Mouse (Mus musculus) midbrain, embryonic 12.5 days (tissue): ENCODE data around the gene Pde3a. TPM values are rescaled to one million over a fixed set of nuclear protein-coding genes. Genes with fewer than 3 reads are reported as not detected.

Experiments used
- ATAC-seq: fragments of 200-750 bp; cut with Nextera tagmentation; 2 replicates; pipeline ENCODE4 v1.8.0; 2017; ENCODE audit warnings: low read depth, moderate TSS enrichment, moderate library complexity; ENCODE audit not compliant: low FRiP score
- H3K27ac ChIP-seq: fragments of 300-500 bp; sonication (generic); replicated peaks from 2 replicates; pipeline ENCODE4 v1.5.1; 2016; ENCODE audit warnings: mild to moderate bottlenecking
- H3K27me3 ChIP-seq: fragments of 300-500 bp; sonication (generic); 2 replicates; pipeline ENCODE4 v1.6.1; 2016; ENCODE audit warnings: mild to moderate bottlenecking
- H3K36me3 ChIP-seq: fragments of 300-500 bp; sonication (generic); 2 replicates; pipeline ENCODE4 v1.6.1; 2016
- H3K4me1 ChIP-seq: fragments of 300-500 bp; sonication (generic); 2 replicates; pipeline ENCODE4 v1.6.1; 2016
- H3K4me2 ChIP-seq: fragments of 300-500 bp; sonication (generic); replicated peaks from 2 replicates; pipeline ENCODE4 v1.6.1; 2016; ENCODE audit warnings: mild to moderate bottlenecking, moderate library complexity
- H3K4me3 ChIP-seq: fragments of 300-500 bp; sonication (generic); 2 replicates; pipeline ENCODE4 v1.5.1; 2016; ENCODE audit warnings: mild to moderate bottlenecking
- H3K9ac ChIP-seq: fragments of 300-500 bp; sonication (generic); replicated peaks from 2 replicates; pipeline ENCODE4 v1.6.1; 2016; ENCODE audit warnings: mild to moderate bottlenecking, moderate library complexity
- H3K9me3 ChIP-seq: fragments of 300-500 bp; sonication (generic); 2 replicates; pipeline ENCODE4 v1.6.1; 2016; ENCODE audit warnings: mild to moderate bottlenecking
- WGBS: fragments of 180-500 bp; shearing (Covaris S2); methylation state at CpG from one replicate; pipeline ENCODE4 v1.1.7; 2016; 5-methylcytosine and 5-hydroxymethylcytosine counted together
- polyA plus RNA-seq: library from polyadenylated mRNA; unstranded; fragments of >200 nt; fragmentation: Nextera tagmentation; extraction: Ambion mirVana; gene quantifications from 2 replicates; pipeline ENCODE4 v1.2.1, GENCODE M21; 2016

The Pde3a gene
- polyA plus RNA-seq, 1 experiment from 2014 or later: 2.7 TPM

GRCm38 (mm10) chr6:141485302-141486021, 236.4 kb downstream of the Pde3a start:
- Histone ChIP-seq H3K4me3 (no peak overlapping the region), H3K27ac (no peak overlapping the region), H3K4me2 (no peak overlapping the region), H3K9me3 (no peaks in the 10 kb centered on the region), H3K9ac (no peak overlapping the region), H3K27me3 (0 out of 2 replicates have a peak, but pooled peaks cover 3% of the 10 kb centered on the region), H3K4me1 (0 out of 2 replicates have a peak, but pooled peaks cover 4% of the 10 kb centered on the region), H3K36me3 (no peaks in the 10 kb centered on the region)
- peak; percentile 50; the same call in 1 of the 2 replicates for ATAC-seq
- WGBS: 72% methylated on average over 10 of the region's 10 CpGs

- peak; percentile 59 for ATAC-seq
These were observed 238.2 kb downstream of the Pde3a start for GRCm38 (mm10) chr6:141487266-141487665.

GRCm38 (mm10) chr6:141488619-141489018, 239.6 kb downstream of the Pde3a start:
- Histone ChIP-seq H3K4me3 (no peak overlapping the region), H3K4me2 (no peak overlapping the region), H3K36me3 (no peaks in the 10 kb centered on the region), H3K27ac (no peak overlapping the region), H3K9me3 (no peaks in the 10 kb centered on the region), H3K27me3 (peaks cover 16% of the 10 kb centered on the region), H3K9ac (no peak overlapping the region), H3K4me1 (0 out of 2 replicates have a peak, but pooled peaks cover 4% of the 10 kb centered on the region)
- ATAC-seq: peak; percentile 52; the same call in 1 of the 2 replicates
- 15% methylated on average over 11 of the region's 11 CpGs for WGBS

More at GRCm38 (mm10) chr6:141487266-141487665, 238.2 kb downstream of the Pde3a start:
- Histone ChIP-seq H3K9ac (no peak overlapping the region), H3K36me3 (no peaks in the 10 kb centered on the region), H3K4me3 (no peak overlapping the region), H3K27ac (no peak overlapping the region), H3K27me3 (0 out of 2 replicates have a peak, but pooled peaks cover 10% of the 10 kb centered on the region), H3K4me1 (0 out of 2 replicates have a peak, but pooled peaks cover 4% of the 10 kb centered on the region), H3K4me2 (no peak overlapping the region), H3K9me3 (no peaks in the 10 kb centered on the region)
- WGBS: 68% methylated on average over 7 of the region's 7 CpGs

- H3K4me2 ChIP-seq: 0 out of 2 replicates have a peak overlapping the region, but pooled peaks have one; percentile 10
- H3K27ac ChIP-seq: peak overlapping the region; percentile 27; the same call in 1 of the 2 replicates
- H3K9me3 ChIP-seq: no peaks in the 10 kb centered on the region
- ATAC-seq: peak; percentile 10; the same call in 1 of the 2 replicates
- H3K4me1 ChIP-seq: peaks cover 16% of the 10 kb centered on the region
- no peak overlapping the region for H3K4me3 ChIP-seq
- H3K36me3 ChIP-seq: no peaks in the 10 kb centered on the region
- WGBS: 52% methylated on average over 4 of the region's 4 CpGs
- H3K27me3 ChIP-seq: peaks cover 20% of the 10 kb centered on the region
- H3K9ac ChIP-seq: no peak overlapping the region
These were observed 245.8 kb downstream of the Pde3a start for GRCm38 (mm10) chr6:141494909-141495308.

GRCm38 (mm10) chr6:141495634-141496418, 246.8 kb downstream of the Pde3a start:
- Histone ChIP-seq H3K27ac (peak overlapping the region; percentile 73), H3K36me3 (no peaks in the 10 kb centered on the region), H3K4me2 (peak overlapping the region; percentile 10; the same call in 1 of the 2 replicates), H3K27me3 (peaks cover 20% of the 10 kb centered on the region), H3K4me1 (peaks cover 16% of the 10 kb centered on the region), H3K9ac (no peak overlapping the region), H3K9me3 (no peaks in the 10 kb centered on the region), H3K4me3 (no peak overlapping the region)
- WGBS: 6% methylated on average over 13 of the region's 13 CpGs
- peak; percentile 95 for ATAC-seq

- Histone ChIP-seq H3K27ac (no peak overlapping the region), H3K4me1 (peaks cover 16% of the 10 kb centered on the region), H3K9ac (no peak overlapping the region), H3K36me3 (no peaks in the 10 kb centered on the region), H3K9me3 (no peaks in the 10 kb centered on the region), H3K27me3 (peaks cover 4% of the 10 kb centered on the region; the same call in 1 of the 2 replicates), H3K4me3 (no peak overlapping the region), H3K4me2 (no peak overlapping the region)
- no peak for ATAC-seq
These were observed 250.4 kb downstream of the Pde3a start for GRCm38 (mm10) chr6:141499511-141499910.

- H3K27me3 ChIP-seq: peaks cover 4% of the 10 kb centered on the region; the same call in 1 of the 2 replicates
- H3K4me1 ChIP-seq: peaks cover 3% of the 10 kb centered on the region
- ATAC-seq: no peak
- H3K27ac ChIP-seq: no peak overlapping the region
- H3K9me3 ChIP-seq: no peaks in the 10 kb centered on the region
- H3K36me3 ChIP-seq: no peaks in the 10 kb centered on the region
- H3K9ac ChIP-seq: no peak overlapping the region
- no peak overlapping the region for H3K4me3 ChIP-seq
- H3K4me2 ChIP-seq: no peak overlapping the region
- WGBS: 88% methylated on average over 3 of the region's 3 CpGs
These were observed 252.1 kb downstream of the Pde3a start for GRCm38 (mm10) chr6:141501171-141501570.

- Histone ChIP-seq H3K4me1 (no peaks in the 10 kb centered on the region), H3K9ac (no peak overlapping the region), H3K4me3 (no peak overlapping the region), H3K36me3 (no peaks in the 10 kb centered on the region), H3K27me3 (no peaks in the 10 kb centered on the region), H3K9me3 (no peaks in the 10 kb centered on the region), H3K27ac (no peak overlapping the region), H3K4me2 (no peak overlapping the region)
- ATAC-seq: no peak
- WGBS: 89% methylated on average over 2 of the region's 2 CpGs
These were observed 273.5 kb downstream of the Pde3a start for GRCm38 (mm10) chr6:141522541-141522940.

- ATAC-seq: no peak
- H3K27me3 ChIP-seq: no peaks in the 10 kb centered on the region
- no peak within 1 kb of the TSS for H3K27ac ChIP-seq
- no peak within 1 kb of the TSS for H3K4me3 ChIP-seq
- WGBS: 56% methylated on average over 2 of the region's 2 CpGs
- H3K4me1 ChIP-seq: no peaks in the 10 kb centered on the region
- H3K9me3 ChIP-seq: no peaks in the 10 kb centered on the region
- no peak within 1 kb of the TSS for H3K9ac ChIP-seq
- no peaks in the 10 kb centered on the region for H3K36me3 ChIP-seq
- H3K4me2 ChIP-seq: no peak within 1 kb of the TSS
These were observed 274.9 kb downstream of the Pde3a start, which contains the start of gene Slco1c1 for GRCm38 (mm10) chr6:141523747-141524640. Gene Slco1c1 (plus strand): TSS chr6:141524368.

- Histone ChIP-seq H3K36me3 (no peaks in the 10 kb centered on the region), H3K4me2 (no peak overlapping the region), H3K9ac (no peak overlapping the region), H3K27ac (no peak overlapping the region), H3K4me3 (no peak overlapping the region), H3K27me3 (no peaks in the 10 kb centered on the region), H3K4me1 (no peaks in the 10 kb centered on the region), H3K9me3 (no peaks in the 10 kb centered on the region)
- WGBS: 61% methylated on average over 1 of the region's 1 CpGs
- ATAC-seq: peak; percentile 65; the same call in 1 of the 2 replicates
These were observed 276.7 kb downstream of the Pde3a start for GRCm38 (mm10) chr6:141525787-141526186.

- H3K4me1 ChIP-seq: no peaks in the 10 kb centered on the region
- no peaks in the 10 kb centered on the region for H3K36me3 ChIP-seq
- H3K4me2 ChIP-seq: no peak overlapping the region
- H3K27ac ChIP-seq: no peak overlapping the region
- 87% methylated on average over 6 of the region's 6 CpGs for WGBS
- H3K9me3 ChIP-seq: no peaks in the 10 kb centered on the region
- no peaks in the 10 kb centered on the region for H3K27me3 ChIP-seq
- H3K4me3 ChIP-seq: no peak overlapping the region
- no peak overlapping the region for H3K9ac ChIP-seq
- ATAC-seq: no peak
These were observed 281.8 kb downstream of the Pde3a start for GRCm38 (mm10) chr6:141530865-141531264.
